Mouse (Mus musculus): ENCODE data around the gene Prpf6. TPM values are rescaled to one million over a fixed set of nuclear protein-coding genes. Genes with fewer than 3 reads are reported as not detected.

Gene Prpf6
- total and polyA plus RNA-seq, 3 experiments: 58.7 to 69.4 TPM; not detected in 1

DNA sequence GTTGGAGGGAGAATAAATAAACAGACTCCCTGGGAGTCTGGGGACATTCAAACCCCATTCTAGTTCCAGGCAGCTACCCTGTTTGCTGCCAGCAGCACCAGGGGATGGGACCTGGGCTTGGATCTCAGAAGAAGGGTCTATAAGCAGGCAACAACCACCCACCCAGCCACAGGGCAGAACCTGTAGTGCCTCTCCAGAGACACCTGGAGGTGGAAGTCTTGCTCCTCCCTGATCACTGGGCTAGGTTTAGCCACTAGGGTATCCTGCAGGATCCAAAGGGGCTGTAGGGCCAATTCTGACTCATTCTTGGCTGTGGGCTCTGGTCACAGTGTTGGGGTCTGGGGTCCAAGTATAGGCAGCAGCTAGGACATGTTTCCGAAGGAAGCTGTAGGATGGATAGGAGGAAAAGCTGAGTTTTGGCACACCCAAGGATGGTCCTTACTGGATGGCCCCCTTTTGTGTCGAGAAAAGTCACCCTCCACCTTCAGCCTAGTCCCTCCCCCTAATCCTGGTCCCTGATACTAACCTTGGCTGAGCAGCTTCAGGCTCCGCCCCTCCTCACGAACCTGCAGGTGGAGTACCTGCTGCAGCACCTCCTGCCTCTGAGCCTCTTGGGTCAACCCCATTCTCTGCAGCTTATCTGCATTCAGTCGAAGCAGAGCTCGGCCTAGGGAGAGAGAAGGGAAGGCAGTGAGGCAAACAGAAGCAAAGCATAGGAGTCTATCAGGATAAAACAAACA, 4.7 kb downstream of the Prpf6 start:
- H3K9ac ChIP-seq (ENCODE audit: control insufficient read depth, low read depth, low read length, poor library complexity, severe bottlenecking): no peak overlapping the region
- H3K79me2 ChIP-seq (ENCODE audit: control insufficient read depth, insufficient read depth, low read length, poor library complexity): peaks cover 15% of the 10 kb centered on the region
- H3K27me3 ChIP-seq (ENCODE audit: control insufficient read depth in 1 of 2, insufficient read depth in 2 of 2, low read length in 2 of 2): no peaks in the 10 kb centered on the region
- no peak overlapping the region for H3K4me3 ChIP-seq (ENCODE audit: control insufficient read depth in 1 of 2, insufficient read depth in 1 of 2, low read depth in 2 of 2, low read length in 2 of 2)
- peaks cover 0 to 8% of the 10 kb centered on the region in 2 experiments; a peak in 2 of 4 replicates for H3K36me3 ChIP-seq (ENCODE audit: control insufficient read depth in 1 of 2, insufficient read depth in 2 of 2, low read length in 2 of 2)
- TF ChIP-seq BHLHE40 (IDR thresholded peaks at IDR 0.05; ENCODE audit: borderline replicate concordance, low read depth, low read length): no peak
- TF ChIP-seq TAL1 (IDR thresholded peaks at IDR 0.05; ENCODE audit: low read length): no peak
- no peak for TF ChIP-seq MXI1 (IDR thresholded peaks at IDR 0.05; ENCODE audit: low read depth, low read length)
- no peak for TF ChIP-seq MAX (IDR thresholded peaks at IDR 0.05; ENCODE audit: low read length)
- TF ChIP-seq ZMIZ1 (IDR thresholded peaks at IDR 0.05; ENCODE audit: low read depth, low read length): no peak
- TF ChIP-seq ELF1 (IDR thresholded peaks at IDR 0.05; ENCODE audit: low read depth, low read length): no peak
- no peak for TF ChIP-seq POLR2AphosphoS2 (IDR thresholded peaks at IDR 0.05; ENCODE audit: low read length)
- TF ChIP-seq MYB (IDR thresholded peaks at IDR 0.05; ENCODE audit: low read depth, low read length): no peak
- TF ChIP-seq EP300 (IDR thresholded peaks at IDR 0.05; ENCODE audit: low read depth in 1 of 2, low read length in 2 of 2): no peak
- TF ChIP-seq SIN3A (IDR thresholded peaks at IDR 0.05; ENCODE audit: low read length): no peak
- no peak for TF ChIP-seq CTCF (IDR thresholded peaks at IDR 0.05 in 2 of 3, conservative IDR thresholded peaks at IDR 0.05 in 1 of 3; ENCODE audit: control insufficient read depth in 1 of 3, insufficient read depth in 1 of 3, low read depth in 2 of 3, low read length in 3 of 3, poor library complexity in 1 of 3, severe bottlenecking in 1 of 3)
- TF ChIP-seq GABPA (IDR thresholded peaks at IDR 0.05; ENCODE audit: low read depth, low read length): no peak
- no peak for TF ChIP-seq CHD2 (IDR thresholded peaks at IDR 0.05; ENCODE audit: low read length)
- TF ChIP-seq ZC3H11A (IDR thresholded peaks at IDR 0.05; ENCODE audit: low read depth, low read length): no peak
- H3K27ac ChIP-seq (ENCODE audit: control insufficient read depth, low read depth, low read length): no peak overlapping the region
- no peak for DNase-seq (ENCODE audit: low read depth, low spot score)
- H3K4me1 ChIP-seq (ENCODE audit: control insufficient read depth in 1 of 2, insufficient read depth in 2 of 2, low read length in 2 of 2): peaks cover 7 to 34% of the 10 kb centered on the region in 2 experiments
- H3K9me3 ChIP-seq (replicated peaks; ENCODE audit: insufficient read depth, low read length): no peaks in the 10 kb centered on the region

DNA sequence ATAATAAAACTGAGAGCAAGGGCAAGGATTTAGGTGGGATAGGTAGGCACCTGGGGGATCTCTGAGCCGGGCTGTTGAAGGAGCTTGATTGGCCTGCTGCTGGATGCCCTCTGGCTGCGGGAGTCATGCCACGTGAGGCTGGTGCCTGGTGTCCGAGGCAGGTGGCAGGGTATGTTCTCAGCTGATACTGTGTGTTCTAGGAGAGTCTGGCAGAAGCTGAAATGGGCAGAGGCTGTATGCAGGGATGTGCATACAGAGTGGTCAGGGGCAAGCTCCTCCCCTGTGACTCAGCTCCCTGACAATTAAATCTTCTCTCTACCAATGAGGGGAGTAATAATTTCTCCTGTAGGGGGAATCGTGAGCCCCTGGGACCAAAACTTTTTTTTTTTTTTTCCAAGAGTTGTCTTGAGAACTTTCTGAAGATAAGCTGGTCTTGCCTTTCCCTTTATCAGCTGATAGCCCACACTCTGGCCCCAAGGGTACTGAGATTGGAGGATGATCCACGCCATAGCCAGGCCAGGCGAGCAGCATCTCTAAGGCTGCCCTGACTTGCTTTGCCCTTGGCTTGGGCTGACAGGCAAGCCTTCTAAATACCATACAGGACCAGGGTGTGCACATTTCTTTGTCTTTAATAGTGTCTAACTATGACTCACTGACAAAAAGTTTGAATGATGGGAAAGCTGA, 5.9 kb downstream of the Prpf6 start:
- Histone ChIP-seq H3K36me3 (ENCODE audit: control insufficient read depth in 1 of 2, insufficient read depth in 2 of 2, low read length in 2 of 2) (peaks cover 0 to 12% of the 10 kb centered on the region in 2 experiments; a peak in 2 of 4 replicates), H3K27ac (ENCODE audit: control insufficient read depth, low read depth, low read length) (no peak overlapping the region), H3K9me3 (replicated peaks; ENCODE audit: insufficient read depth, low read length) (no peaks in the 10 kb centered on the region), H3K9ac (ENCODE audit: control insufficient read depth, low read depth, low read length, poor library complexity, severe bottlenecking) (no peak overlapping the region), H3K4me1 (ENCODE audit: control insufficient read depth in 1 of 2, insufficient read depth in 2 of 2, low read length in 2 of 2) (peaks cover 7 to 29% of the 10 kb centered on the region in 2 experiments), H3K27me3 (ENCODE audit: control insufficient read depth in 1 of 2, insufficient read depth in 2 of 2, low read length in 2 of 2) (no peaks in the 10 kb centered on the region), H3K4me3 (ENCODE audit: control insufficient read depth in 1 of 2, insufficient read depth in 1 of 2, low read depth in 2 of 2, low read length in 2 of 2) (no peak overlapping the region), H3K79me2 (ENCODE audit: control insufficient read depth, insufficient read depth, low read length, poor library complexity) (peaks cover 15% of the 10 kb centered on the region)
- DNase-seq (ENCODE audit: low read depth, low spot score): peak; percentile 66
- no peak for TF ChIP-seq ELF1 (IDR thresholded peaks at IDR 0.05; ENCODE audit: low read depth, low read length)
- no peak for TF ChIP-seq TCF12 (IDR thresholded peaks at IDR 0.05; ENCODE audit: low read depth, low read length)
- no peak for TF ChIP-seq CHD2 (IDR thresholded peaks at IDR 0.05; ENCODE audit: low read length)
- TF ChIP-seq SMC3 (IDR thresholded peaks at IDR 0.05; ENCODE audit: low read depth, low read length): 0 out of 2 replicates have a peak, but pooled peaks have one; percentile 11
- no peak for TF ChIP-seq MYC (IDR thresholded peaks at IDR 0.05; ENCODE audit: low read depth, low read length)
- TF ChIP-seq ZC3H11A (IDR thresholded peaks at IDR 0.05; ENCODE audit: low read depth, low read length): no peak
- TF ChIP-seq TAL1 (IDR thresholded peaks at IDR 0.05; ENCODE audit: low read length): no peak
- TF ChIP-seq MAX (IDR thresholded peaks at IDR 0.05; ENCODE audit: low read length): no peak
- 0 out of 2 replicates have a peak, but pooled peaks have one; percentile 25 for TF ChIP-seq GATA1 (IDR thresholded peaks at IDR 0.05; ENCODE audit: low read depth, low read length)
- no peak for TF ChIP-seq MAFK (IDR thresholded peaks at IDR 0.05; ENCODE audit: borderline replicate concordance, low read depth, low read length)
- TF ChIP-seq ZNF384 (IDR thresholded peaks at IDR 0.05; ENCODE audit: low read depth, low read length): peak; percentile 98
- TF ChIP-seq USF1 (IDR thresholded peaks at IDR 0.05; ENCODE audit: low read depth, low read length): no peak
- TF ChIP-seq E2F4 (IDR thresholded peaks at IDR 0.05; ENCODE audit: borderline replicate concordance, low read depth, low read length): no peak
- no peak for TF ChIP-seq MEF2A (IDR thresholded peaks at IDR 0.05; ENCODE audit: extremely low read depth, insufficient replicate concordance, low read depth, low read length, poor library complexity, severe bottlenecking)
- TF ChIP-seq ZMIZ1 (IDR thresholded peaks at IDR 0.05; ENCODE audit: low read depth, low read length): no peak
- TF ChIP-seq POLR2A (IDR thresholded peaks at IDR 0.05; ENCODE audit: control insufficient read depth in 1 of 2, insufficient read depth in 1 of 2, low read depth in 1 of 2, low read length in 2 of 2, poor library complexity in 1 of 2): no peak
- no peak for TF ChIP-seq BHLHE40 (IDR thresholded peaks at IDR 0.05; ENCODE audit: borderline replicate concordance, low read depth, low read length)
- no peak for TF ChIP-seq NELFE (IDR thresholded peaks at IDR 0.05; ENCODE audit: low read depth, low read length)
- TF ChIP-seq MXI1 (IDR thresholded peaks at IDR 0.05; ENCODE audit: low read depth, low read length): no peak
- peak; percentile 32; the same call in 1 of the 2 replicates for TF ChIP-seq SIN3A (IDR thresholded peaks at IDR 0.05; ENCODE audit: low read length)
- no peak for TF ChIP-seq RAD21 (IDR thresholded peaks at IDR 0.05; ENCODE audit: low read depth, low read length)
- peak; percentile 32; the same call in 1 of the 2 replicates for TF ChIP-seq ETS1 (IDR thresholded peaks at IDR 0.05; ENCODE audit: low read depth, low read length)
- TF ChIP-seq JUND (IDR thresholded peaks at IDR 0.05; ENCODE audit: low read depth, low read length): no peak
- TF ChIP-seq GABPA (IDR thresholded peaks at IDR 0.05; ENCODE audit: low read depth, low read length): no peak
